Mouse (Mus musculus) Patski (cell line): ENCODE results near the gene Ncapd2. TPM values are rescaled to one million over a fixed set of nuclear protein-coding genes. Genes with fewer than 3 reads are reported as not detected.
"Not testable (repeated sequence)": the region's sequence is repeated elsewhere in the genome, so short reads cannot be mapped to it uniquely, and the experiment has no call there.

Experiments
- ATAC-seq: fragments of 100-300 bp; one replicate; pipeline ENCODE4 v1.8.0; 2021
- CTCF ChIA-PET: fragments of 350-600 bp; sonication (Branson Sonifier 250); formaldehyde crosslinking; loops from one replicate; lab custom pipeline; 2022; ENCODE audit warnings: inconsistent platforms; lab: Charles Lee
- POLR2A ChIA-PET: fragments of 350-600 bp; sonication (Branson Sonifier 250); formaldehyde crosslinking; loops from one replicate; lab custom pipeline; 2022; ENCODE audit warnings: antibody characterized with exemption, inconsistent platforms; lab: Charles Lee
- DNase-seq: peaks from one replicate; pipeline ENCODE4 v3.0.0-alpha.2; 2011; ENCODE audit warnings: low read depth, low spot score
- H3K27me3 ChIP-seq: fragments of 371-371 bp; one replicate; pipeline ENCODE4 v1.5.1; 2021
- CTCF ChIP-seq: fragments of 100-300 bp; IDR thresholded peaks from one replicate; pipeline ENCODE4 v1.5.1; 2021
- in situ Hi-C: fragments of 300-500 bp; cut with MboI; formaldehyde crosslinking; loops from 3 replicates; pipeline ENCODE4 v1.11.1; 2018; ENCODE audit warnings: low pct_unique_long_range_greater_than_20kb, mixed read lengths
- polyA plus RNA-seq: library from polyadenylated mRNA; unstranded; gene quantifications from one replicate; pipeline ENCODE4 v1.2.3, GENCODE M21; 2021

Gene Ncapd2
- polyA plus RNA-seq, 1 experiment from 2014 or later = 73.8 TPM

DNA sequence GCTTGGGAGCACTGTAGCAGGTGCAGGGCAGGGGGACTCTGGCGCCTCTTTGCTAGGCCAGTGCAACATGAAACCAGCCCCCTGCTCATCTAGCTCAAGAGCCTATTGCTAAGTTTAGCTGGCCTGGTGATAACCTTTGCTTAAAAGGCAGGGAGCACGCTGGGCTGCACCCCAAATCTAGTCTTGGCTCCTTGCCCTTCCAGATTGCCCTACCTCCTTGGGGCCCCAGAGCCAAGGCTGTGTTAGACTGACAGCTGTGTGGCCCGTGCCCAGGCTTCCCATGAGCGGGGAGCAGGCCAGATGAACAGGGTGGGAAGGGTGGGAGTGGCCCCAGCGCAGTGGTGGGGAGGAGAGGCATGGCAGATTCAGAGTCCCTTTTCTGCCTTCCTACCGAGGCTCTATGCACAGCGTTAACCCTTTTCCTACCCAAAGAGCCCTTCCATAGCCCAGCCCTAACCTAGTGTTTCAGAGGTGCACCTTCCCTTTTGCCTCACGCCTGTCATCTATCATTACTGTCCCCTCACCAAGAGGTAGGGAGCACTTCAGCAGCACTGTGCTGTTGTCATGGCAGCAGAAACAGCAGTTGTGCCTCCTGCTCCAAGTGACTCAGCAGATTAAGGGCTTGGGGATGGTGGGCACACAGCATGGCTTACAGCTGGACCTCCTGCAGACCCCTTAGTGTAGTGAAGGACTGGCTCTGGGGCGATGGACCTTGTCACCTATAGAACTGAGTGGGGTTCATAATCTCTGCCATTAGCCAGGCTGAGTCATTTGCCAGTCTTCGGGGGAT is 24.4 kb downstream of the Ncapd2 start:
- no peaks in the 10 kb centered on the region for H3K27me3 ChIP-seq
- CTCF ChIA-PET = interaction anchor here (1.1 kb wide), 2 partner anchors 10 to 52 kb away, joined by 3 to 4 read pairs; no protein-coding TSS in a partner anchor
- DNase-seq (no peak), ATAC-seq (no peak)
- no peak for TF ChIP-seq CTCF
- in situ Hi-C loops = no loop called here
- POLR2A ChIA-PET = interaction anchor here (0.9 to 1.5 kb wide), 4 partner anchors 13 to 70 kb away, joined by 4 to 6 read pairs (median 6); partner anchors contain the start of genes Mrpl51 and Ncapd2

DNA sequence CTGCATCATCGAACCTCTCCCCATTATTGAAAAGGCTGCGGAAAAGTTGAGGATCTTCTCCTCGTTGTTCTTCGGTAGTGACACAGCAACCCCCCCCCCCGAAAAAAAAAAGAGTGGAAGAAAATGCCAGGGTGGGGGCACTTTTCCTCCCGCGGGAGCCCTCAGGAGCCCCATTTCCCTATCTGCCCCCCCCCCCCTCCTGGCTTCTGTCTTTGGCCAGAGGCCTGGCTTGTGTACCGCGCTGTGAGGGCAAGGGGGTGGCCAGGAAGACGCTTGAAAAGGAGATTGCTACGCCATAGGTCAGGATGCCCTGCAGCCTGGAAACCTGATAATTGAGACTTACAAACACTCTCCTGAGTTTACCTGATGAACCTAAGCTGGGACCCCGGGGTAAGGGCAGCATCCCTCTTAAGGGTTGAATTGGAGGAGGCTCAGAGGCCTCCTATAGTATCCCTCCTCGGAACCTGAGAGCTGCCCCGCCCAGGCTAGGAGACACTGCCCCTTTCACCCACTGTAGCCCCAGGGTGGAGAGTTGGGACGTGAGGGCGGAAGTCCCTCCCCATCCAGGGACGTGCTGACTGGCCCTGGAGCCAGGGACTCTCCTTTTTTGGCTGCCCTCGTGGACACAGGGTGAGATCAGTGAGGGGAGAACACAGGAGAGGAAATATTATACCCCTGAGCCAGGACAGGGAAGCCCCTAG is 25.3 kb downstream of the Ncapd2 start, which contains the start of gene Gapdh:
Gapdh (minus strand) TSS at position 417 of the 701 bp plus-strand sequence.
- ChIA-PET POLR2A (interaction anchor here (0.7 to 1.5 kb wide), 5 partner anchors 8 to 69 kb away, joined by 4 to 6 read pairs (median 4); partner anchors contain the start of genes Mrpl51 and Ncapd2), CTCF (interaction anchor here (1.1 kb wide), 3 partner anchors 9 to 105 kb away, joined by 3 to 4 read pairs (median 3); no protein-coding TSS in a partner anchor)
- in situ Hi-C loops = no loop called here
- TF ChIP-seq CTCF = no peak
- H3K27me3 ChIP-seq = no peaks in the 10 kb centered on the region
- ATAC-seq (peak; percentile 84), DNase-seq (no peak)

DNA sequence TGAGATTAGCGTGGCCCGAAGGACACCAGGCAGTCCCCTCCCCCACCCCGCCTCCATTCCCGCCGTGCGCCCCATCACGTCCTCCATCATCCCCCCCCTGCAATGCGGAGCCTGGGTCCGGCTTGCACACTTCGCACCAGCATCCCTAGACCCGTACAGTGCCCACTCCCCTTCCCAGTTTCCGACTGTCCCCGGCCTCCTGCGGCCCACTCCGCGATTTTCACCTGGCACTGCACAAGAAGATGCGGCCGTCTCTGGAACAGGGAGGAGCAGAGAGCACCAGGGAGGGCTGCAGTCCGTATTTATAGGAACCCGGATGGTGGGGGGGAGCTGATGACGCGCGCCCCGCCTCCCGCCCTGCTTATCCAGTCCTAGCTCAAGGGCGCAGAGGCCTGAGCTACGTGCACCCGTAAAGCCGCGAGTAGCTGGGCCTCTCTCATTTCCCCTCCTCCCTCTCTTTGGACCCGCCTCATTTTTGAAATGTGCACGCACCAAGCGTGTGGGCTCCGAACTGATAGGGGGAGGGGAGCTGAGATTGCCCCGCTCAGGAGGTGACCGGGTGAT is 26.1 kb downstream of the Ncapd2 start:
- ChIA-PET CTCF (interaction anchor here (1.1 kb wide), 1 partner anchor 106 kb away, joined by 3 read pairs; no protein-coding TSS in a partner anchor), POLR2A (interaction anchor here (0.7 to 1.5 kb wide), 5 partner anchors 11 to 106 kb away, joined by 4 to 5 read pairs (median 4); no protein-coding TSS in a partner anchor)
- no peak for TF ChIP-seq CTCF
- in situ Hi-C loops = no loop called here
- DNase-seq (peak; percentile 71), ATAC-seq (peak; percentile 68)
- H3K27me3 ChIP-seq = no peaks in the 10 kb centered on the region

DNA sequence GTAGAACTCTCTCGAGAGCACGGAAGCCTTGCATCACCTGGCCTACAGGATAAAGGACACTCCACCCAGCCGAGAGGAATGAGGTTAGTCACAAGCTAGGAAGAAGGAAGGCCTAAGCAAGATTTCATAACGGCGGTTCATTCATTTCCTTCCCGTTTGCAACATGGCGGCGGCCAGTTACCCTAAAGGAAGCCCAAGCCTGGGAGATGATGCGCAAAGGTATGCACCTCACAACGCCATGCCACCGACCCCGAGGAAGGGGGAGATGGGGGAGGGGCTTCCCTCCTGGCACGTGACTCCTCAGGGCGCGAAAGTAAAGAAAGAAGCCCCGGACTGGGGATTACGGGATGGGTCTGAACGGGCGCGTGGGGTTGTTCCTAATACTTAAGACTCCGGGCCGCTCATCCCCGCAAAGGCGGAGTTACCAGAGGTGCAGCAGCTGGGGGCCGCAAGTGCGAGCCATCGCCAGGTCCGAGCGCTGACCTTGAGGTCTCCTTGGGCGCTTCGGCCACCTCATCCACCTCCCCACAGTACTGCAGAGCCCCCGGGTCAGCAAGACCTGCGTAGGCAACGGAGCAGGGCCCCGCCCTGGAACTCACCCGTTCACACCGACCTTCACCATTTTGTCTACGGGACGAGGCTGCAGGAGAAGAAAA is 26.7 kb downstream of the Ncapd2 start:
- no peak for TF ChIP-seq CTCF
- DNase-seq (no peak), ATAC-seq (no peak)
- CTCF ChIA-PET = interaction anchor here (1.1 kb wide), 1 partner anchor 106 kb away, joined by 3 read pairs; no protein-coding TSS in a partner anchor
- POLR2A ChIA-PET = interaction anchor here (0.7 to 1.2 kb wide), 5 partner anchors 9 to 107 kb away, joined by 3 to 5 read pairs (median 4); no protein-coding TSS in a partner anchor
- no peaks in the 10 kb centered on the region for H3K27me3 ChIP-seq
- in situ Hi-C loops = no loop called here

DNA sequence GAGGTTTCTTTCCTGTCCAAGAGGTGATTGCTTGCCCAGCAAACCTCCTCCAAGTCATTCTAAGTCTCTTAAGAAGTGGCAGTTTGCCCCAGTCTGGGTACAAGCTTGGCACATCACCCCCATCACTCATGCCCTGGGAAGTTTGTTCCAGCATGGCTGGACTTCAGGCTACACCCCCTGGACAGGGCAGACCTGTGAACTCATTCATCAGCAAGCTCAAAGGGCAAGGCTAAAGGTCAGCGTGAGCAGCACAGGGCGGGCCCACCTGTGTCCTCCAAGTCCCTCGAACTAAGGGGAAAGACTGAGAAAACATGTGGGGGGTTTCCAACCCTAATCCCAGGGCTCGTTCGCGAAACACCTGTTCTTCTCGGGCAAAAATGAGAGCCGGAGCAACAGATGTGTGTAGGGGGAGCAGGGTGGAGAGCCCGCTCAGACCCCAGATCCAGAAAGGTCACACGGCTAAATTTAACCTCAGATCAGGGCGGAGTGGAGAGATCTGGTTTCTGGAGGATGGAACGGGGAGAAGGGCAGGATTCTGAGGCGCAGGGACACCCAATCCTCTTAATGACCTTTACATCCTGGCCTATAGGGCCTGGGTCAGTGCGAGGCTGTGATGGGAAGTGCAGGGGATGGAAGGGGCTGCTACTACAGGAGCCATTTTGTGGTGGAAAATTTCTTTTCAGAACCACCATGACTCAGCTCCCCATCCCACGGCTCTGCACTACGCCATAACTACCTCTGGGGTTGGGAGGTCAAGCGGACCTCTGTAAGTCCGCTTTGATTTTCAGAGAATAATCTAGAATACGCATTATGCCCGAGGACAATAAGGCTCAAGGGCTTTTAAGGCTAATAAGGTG is 27.5 kb downstream of the Ncapd2 start:
- POLR2A ChIA-PET = interaction anchor here (0.8 to 1.6 kb wide), 4 partner anchors 8 to 108 kb away, joined by 3 to 4 read pairs (median 4); no protein-coding TSS in a partner anchor
- CTCF ChIA-PET = interaction anchor here (1.0 kb wide), 1 partner anchor 9 kb away, joined by 3 read pairs; no protein-coding TSS in a partner anchor
- ATAC-seq (no peak), DNase-seq (no peak)
- no peak for TF ChIP-seq CTCF
- no peaks in the 10 kb centered on the region for H3K27me3 ChIP-seq
- in situ Hi-C loops = no loop called here

DNA sequence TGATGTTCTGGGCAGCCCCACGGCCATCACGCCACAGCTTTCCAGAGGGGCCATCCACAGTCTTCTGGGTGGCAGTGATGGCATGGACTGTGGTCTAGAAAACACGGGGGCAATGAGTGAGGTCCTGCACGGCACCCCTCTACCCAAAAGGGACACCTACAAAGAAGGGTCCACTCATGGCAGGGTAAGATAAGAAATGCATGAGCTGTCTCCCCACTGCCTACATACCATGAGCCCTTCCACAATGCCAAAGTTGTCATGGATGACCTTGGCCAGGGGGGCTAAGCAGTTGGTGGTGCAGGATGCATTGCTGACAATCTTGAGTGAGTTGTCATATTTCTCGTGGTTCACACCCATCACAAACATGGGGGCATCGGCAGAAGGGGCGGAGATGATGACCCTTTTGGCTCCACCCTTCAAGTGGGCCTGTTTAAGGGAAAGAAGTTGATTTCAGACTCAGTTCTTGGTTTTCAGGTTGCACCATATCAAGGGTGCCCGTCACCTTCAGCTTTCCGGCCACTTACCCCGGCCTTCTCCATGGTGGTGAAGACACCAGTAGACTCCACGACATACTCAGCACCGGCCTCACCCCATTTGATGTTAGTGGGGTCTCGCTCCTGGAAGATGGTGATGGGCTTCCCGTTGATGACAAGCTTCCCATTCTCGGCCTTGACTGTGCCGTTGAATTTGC is 28.7 kb downstream of the Ncapd2 start:
- ChIA-PET POLR2A (interaction anchor here (1.5 to 1.6 kb wide), 2 partner anchors 8 to 20 kb away, joined by 3 to 4 read pairs; no protein-coding TSS in a partner anchor), CTCF (interaction anchor here (1.0 to 2.5 kb wide), 3 partner anchors 7 to 26 kb away, joined by 3 to 10 read pairs (median 3); no protein-coding TSS in a partner anchor)
- H3K27me3 ChIP-seq, DNase-seq, in situ Hi-C loops, ATAC-seq: not testable (repeated sequence)

DNA sequence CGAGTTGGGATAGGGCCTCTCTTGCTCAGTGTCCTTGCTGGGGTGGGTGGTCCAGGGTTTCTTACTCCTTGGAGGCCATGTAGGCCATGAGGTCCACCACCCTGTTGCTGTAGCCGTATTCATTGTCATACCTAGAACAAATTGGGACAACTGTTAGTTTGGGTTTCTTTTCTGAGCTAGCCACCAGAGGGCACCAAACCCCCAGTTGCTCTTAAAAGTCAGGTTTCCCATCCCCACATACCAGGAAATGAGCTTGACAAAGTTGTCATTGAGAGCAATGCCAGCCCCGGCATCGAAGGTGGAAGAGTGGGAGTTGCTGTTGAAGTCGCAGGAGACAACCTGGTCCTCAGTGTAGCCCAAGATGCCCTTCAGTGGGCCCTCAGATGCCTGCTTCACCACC is 29.5 kb downstream of the Ncapd2 start:
- DNase-seq, ATAC-seq, H3K27me3 ChIP-seq, in situ Hi-C loops: not testable (repeated sequence)
- POLR2A ChIA-PET = interaction anchor here (1.5 kb wide), 1 partner anchor 9 kb away, joined by 3 read pairs; no protein-coding TSS in a partner anchor
- CTCF ChIA-PET = interaction anchor here (1.6 to 2.5 kb wide), 2 partner anchors 13 to 25 kb away, joined by 3 to 10 read pairs; no protein-coding TSS in a partner anchor
